Mouse (Mus musculus): ENCODE measurements around the gene Gm11985. TPM values are rescaled to one million over a fixed set of nuclear protein-coding genes. Genes with fewer than 3 reads are reported as not detected.
"Not testable (repeated sequence)": the region's sequence is repeated elsewhere in the genome, so short reads cannot be mapped to it uniquely, and the experiment has no call there.

Gene Gm11985
- total RNA-seq (2017), result not detected in 2 replicates

DNA sequence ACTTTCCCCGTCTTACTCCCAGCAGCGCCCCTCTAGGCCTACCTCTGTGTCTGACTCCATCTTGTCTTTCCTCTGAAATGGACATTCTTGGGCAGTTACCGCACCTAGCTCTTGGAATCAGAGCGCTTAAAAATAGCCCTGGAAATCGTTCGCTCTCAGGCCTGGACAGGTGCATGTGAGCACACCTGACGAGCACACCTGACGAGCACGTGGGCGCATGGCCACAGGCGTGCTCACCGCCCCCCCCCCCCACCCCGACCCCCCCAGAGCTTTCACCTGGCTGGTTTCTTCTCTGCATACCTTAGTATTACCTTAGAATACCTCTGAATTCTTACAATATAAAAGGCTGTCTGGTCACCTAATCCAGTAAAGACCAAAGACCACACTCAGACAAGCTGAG, at the start of gene Gm11985:
Gene Gm11985, minus strand, starts transcription at position 101 of the 400 bp plus-strand sequence.
- ATAC-seq (replicated peaks; ENCODE audit: low read depth, poor library complexity, severe bottlenecking), result no peak

DNA sequence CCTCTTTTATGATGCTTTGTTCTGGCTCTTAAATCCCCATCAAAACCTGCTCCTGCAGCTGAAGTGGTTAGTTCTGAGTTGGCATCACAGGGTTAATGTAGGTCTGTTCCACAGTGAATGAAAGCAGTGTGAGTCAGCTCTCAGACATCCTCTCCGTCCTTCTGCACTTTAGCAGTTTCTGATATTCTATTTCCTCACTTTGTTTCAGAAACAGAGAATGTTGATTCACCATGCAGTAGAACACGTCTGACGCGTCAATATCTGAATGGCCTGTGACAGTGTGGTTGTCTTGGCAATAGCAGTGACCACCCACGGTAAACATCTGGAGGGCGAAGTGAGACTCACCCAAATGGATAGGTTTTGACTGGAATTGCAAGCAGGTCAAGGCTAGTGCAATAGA, 49.3 kb upstream of the Gm11985 start:
- ATAC-seq (replicated peaks; ENCODE audit: low read depth, poor library complexity, severe bottlenecking), result no peak

DNA sequence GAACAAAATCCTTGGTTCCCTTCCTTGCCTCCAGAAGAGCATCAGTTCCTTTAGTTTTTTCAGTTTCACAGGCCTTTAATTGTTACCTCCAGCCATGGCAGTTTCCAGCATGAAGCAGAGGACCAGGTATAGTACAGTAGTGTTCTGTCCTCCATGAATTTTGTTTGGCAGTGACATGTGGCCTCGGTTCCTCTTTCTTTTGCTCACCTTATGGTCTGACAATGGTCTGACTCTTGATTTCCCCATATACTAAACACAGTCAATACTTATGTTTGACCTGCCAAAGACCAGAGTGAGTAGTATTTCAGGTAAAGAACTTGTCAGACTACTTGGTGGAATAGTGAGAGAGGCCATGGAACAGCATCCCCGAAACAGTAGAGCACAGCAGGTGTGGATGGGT, 48.4 kb upstream of the Gm11985 start:
- ATAC-seq (replicated peaks; ENCODE audit: low read depth, poor library complexity, severe bottlenecking), result no peak

DNA sequence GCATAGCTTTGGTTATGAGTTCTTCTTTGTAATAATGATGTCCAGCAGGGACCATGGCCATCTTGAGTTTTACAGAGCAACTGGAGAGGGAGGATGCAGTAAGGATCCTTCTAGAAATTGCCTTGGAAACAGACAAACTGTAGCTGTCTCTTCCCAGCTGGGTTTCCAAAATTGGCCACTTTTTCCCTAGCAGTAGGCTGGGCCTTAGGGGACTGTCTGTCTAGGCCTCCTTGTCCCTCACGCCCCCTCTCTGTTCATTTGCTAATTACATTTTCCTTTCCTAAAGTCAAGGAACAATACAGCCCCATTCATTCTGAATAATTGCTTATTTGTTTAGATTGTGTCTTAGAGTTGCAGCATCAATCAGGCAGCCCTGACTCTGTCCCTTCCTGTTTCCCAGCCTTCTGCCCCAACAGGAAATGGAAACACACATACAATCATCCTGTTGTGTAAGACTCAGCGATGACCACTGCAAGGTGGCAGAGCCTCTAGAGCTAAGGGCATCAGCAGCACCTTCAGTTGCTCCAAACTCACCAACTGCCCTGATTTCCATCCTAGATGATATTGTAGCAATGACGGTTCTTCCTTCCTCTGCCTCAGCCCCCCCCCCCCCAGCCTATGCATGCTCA, 46.7 kb upstream of the Gm11985 start:
- ATAC-seq (replicated peaks; ENCODE audit: low read depth, poor library complexity, severe bottlenecking), result no peak

DNA sequence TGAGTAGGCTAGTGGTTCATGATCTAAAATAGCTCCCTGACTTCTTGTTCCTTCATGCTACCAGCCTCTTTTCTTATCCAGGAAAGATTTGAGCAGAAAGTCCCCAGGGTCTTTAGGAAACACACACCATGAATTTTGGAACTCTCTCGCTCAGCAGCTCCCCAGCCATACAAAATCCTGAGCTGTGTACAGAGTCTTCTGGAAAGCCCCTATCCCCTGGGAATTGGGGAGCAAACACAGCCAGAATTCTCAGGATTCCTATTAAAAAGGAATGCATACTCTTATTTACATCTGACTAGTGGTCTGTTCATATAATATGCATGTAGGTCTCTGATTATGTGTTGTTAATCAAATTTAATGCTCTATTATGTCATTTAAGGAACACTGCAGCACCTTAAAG, 46.1 kb upstream of the Gm11985 start:
- ATAC-seq (replicated peaks; ENCODE audit: low read depth, poor library complexity, severe bottlenecking), result no peak

DNA sequence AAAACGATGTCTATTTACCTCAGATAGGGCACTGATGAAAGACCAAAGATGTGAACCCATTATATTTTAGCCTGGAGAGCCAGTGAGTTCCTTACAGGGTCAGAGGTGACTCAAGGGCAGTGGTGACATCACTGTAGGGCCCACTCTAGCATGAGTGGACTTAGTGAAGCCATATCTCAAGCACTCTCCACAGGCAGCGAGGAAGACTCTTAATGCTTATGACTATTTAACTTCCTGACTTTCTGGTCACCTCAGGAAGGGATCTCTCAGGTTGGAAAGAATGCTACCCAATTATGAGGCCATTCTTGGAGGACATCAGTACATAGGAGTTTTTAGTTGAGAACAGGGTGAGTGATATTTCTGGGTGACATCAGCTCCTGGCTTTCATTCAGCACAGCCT, 45.0 kb upstream of the Gm11985 start:
- no peak for ATAC-seq (replicated peaks; ENCODE audit: low read depth, poor library complexity, severe bottlenecking)

DNA sequence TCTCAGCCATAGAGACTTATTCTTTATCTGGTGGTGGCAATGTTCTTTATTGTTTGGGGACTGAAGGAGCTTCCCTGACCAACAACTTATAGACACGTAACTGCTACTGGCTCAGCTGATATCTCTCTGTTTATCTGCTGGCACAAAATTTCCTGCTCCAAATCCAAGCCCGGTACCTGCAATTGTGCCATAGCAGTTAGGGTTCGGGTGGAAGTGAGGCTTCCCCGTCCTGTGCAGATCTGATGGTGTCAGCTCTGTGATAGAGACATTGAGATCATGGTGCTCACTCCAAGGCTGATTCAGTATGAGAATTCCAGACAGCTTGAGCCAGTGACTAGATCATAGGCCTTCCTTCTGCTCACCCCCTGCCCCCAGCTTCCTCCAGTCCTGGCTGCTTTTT, 43.6 kb upstream of the Gm11985 start:
- no peak for ATAC-seq (replicated peaks; ENCODE audit: low read depth, poor library complexity, severe bottlenecking)

DNA sequence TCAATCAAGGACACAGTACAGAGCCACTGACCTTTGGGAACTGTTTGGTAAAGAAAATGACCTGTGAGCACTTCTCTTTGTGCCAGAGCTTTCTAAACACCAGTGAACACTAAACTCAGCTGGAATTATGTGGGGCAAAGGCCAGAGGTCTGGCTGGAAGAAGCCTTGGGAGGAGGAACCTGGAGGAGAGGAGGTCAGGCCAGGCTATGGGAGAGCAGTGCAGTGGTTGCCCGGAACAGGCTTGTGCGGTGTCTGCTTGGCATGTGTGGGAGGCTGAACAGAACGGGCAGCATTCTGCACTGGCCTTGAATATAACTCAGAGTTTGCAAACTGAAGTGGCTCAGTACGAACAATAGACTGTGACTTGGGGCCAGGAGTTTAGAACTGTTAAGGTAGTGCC, 41.6 kb upstream of the Gm11985 start:
- no peak for ATAC-seq (replicated peaks; ENCODE audit: low read depth, poor library complexity, severe bottlenecking)

DNA sequence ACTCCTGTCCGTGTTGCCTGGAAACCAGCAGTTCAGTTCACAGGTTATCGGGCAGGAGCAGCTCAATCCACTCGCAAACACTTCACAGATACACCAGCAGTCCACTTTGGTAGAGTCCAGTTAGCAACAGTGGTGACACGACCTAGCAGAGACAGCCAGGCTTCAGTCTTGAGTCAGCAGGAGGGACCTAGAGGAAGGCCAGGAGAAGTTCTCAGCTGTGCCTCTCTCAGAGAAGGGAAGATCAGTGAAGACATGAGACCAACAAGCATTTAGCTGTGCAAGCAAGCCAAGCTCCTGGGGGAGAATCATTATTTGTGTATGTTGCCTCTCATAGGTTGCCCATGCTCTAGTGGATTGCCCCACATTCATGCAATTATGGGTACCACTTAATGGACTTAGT, 39.7 kb upstream of the Gm11985 start:
- ATAC-seq (replicated peaks; ENCODE audit: low read depth, poor library complexity, severe bottlenecking), result no peak

DNA sequence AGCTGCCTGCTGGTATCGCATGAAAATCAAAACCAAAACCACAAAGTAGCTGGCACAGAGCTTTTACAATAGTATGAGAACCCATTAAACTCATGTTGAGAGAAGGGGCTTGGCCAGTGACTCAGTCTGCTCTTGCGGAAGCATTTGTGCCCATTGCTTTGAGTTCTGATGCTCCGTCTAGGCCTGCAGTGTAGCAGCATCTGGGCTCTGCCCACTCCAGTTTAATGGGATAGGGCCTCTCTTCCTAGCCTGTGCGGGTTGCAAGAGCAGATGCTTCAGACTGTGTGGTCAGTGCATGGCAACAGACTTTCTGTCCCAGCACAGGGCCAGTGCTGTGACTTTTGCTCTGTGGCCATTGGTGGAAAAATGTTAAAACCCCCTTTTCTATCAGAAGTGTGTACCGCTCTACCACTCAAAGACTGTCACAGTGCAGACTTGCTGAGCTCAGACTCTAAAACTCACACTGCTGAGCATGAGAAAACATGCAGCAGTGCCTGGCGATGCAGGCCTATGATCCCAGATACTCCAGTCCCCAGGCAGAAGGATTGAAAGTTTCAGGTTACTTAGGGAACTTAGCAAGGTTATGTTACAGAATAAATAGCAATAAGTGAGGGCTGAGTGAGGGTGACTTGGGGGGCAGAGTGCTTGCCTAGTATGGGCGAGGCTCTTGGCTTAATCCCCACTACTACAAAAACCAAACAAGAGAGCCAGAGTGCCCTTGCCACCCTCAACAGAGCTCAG, 38.6 kb upstream of the Gm11985 start:
- no peak for ATAC-seq (replicated peaks; ENCODE audit: low read depth, poor library complexity, severe bottlenecking)

DNA sequence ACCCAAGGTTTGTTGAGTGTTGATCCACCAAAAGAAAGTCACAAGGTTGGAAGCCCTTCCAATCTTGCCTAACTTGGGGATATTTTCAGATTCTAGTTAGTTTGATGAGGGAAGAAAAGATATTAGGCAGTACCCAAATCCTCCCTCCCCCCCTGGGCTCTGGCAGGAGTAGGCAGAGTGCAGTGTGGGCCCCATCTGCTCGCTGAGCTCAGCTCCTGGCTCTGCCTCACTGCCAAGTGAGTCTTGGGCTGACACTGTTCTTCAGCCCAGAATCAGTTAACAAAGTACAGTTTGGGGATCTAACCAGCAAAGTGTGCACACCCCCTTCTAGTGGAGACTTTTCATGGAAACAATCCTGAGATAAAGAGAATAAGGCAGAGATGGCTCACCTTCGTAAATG, 37.8 kb upstream of the Gm11985 start:
- no peak for ATAC-seq (replicated peaks; ENCODE audit: low read depth, poor library complexity, severe bottlenecking)

DNA sequence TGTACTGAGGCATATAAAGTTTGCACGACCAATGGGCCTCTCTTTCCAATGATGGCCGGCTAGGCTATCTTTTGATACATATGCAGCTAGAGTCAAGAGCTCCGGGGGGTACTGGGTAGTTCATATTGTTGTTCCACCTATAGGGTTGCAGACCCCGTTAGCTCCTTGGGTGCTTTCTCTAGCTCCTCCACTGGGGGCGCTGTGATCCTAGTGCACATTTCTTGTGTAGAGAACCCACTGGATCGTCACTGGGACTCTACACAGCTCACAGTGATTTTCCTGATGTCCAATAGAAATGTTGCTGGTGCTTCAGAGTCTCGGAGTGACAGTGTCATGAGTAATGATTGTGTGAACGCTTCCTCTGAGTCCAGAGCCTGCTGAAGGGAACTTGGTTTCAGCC, 33.5 kb upstream of the Gm11985 start:
- not testable (repeated sequence) for ATAC-seq (replicated peaks; ENCODE audit: low read depth, poor library complexity, severe bottlenecking)

DNA sequence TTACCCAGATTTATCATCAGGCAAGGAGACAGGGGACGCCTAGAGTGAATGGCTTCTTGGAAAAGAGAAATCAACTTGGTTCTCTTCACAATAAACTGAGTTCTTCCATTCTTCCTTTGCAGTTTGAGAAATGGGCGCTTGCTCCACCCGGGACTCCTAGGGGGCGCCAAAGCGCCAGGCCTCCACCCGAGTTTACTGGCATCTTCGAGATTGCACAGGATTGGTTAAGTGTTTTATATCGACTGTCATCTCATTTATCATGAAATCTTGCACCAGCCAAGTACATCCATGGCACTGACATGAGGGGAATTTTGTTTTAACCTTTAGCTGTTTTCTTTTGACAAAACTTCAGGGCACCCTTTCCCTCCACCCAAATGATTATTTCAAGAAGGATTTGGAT, 27.3 kb upstream of the Gm11985 start:
- no peak for ATAC-seq (replicated peaks; ENCODE audit: low read depth, poor library complexity, severe bottlenecking)

DNA sequence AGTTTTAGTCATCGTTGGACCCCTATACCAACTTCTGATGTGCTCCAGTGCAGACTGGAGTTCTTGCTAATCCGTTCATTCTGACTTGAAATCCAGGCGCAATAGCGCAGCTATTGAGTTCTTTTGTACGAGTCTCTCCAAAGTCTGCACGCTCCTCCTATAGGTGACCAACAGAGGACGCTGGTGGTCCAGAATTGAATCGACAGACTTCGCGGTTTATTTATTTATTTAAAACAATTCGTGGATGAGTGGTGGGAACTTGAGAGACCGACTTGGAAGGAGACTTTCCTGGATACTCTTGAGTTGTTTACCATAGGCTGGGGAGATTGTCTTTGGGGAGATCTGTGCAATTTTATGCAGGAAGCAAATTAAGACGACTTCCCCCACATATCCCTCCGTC, 26.4 kb upstream of the Gm11985 start:
- ATAC-seq (replicated peaks; ENCODE audit: low read depth, poor library complexity, severe bottlenecking), result no peak

DNA sequence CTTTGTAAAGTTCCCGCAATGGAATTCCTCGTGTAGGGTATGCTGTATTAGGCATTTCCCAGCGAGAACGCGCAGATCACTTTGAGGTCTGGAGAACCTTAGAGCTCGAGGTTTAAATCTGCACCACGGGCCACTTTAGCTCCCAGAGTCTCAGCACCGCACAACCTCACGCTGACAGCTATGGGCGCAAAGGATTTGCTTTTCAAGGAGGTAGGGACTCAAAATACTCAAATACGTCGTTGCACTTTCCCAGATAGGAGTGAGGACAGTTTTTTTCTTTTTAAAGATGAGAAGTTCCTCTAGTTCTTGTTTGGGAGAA, 25.9 kb upstream of the Gm11985 start:
- no peak for ATAC-seq (replicated peaks; ENCODE audit: low read depth, poor library complexity, severe bottlenecking)

DNA sequence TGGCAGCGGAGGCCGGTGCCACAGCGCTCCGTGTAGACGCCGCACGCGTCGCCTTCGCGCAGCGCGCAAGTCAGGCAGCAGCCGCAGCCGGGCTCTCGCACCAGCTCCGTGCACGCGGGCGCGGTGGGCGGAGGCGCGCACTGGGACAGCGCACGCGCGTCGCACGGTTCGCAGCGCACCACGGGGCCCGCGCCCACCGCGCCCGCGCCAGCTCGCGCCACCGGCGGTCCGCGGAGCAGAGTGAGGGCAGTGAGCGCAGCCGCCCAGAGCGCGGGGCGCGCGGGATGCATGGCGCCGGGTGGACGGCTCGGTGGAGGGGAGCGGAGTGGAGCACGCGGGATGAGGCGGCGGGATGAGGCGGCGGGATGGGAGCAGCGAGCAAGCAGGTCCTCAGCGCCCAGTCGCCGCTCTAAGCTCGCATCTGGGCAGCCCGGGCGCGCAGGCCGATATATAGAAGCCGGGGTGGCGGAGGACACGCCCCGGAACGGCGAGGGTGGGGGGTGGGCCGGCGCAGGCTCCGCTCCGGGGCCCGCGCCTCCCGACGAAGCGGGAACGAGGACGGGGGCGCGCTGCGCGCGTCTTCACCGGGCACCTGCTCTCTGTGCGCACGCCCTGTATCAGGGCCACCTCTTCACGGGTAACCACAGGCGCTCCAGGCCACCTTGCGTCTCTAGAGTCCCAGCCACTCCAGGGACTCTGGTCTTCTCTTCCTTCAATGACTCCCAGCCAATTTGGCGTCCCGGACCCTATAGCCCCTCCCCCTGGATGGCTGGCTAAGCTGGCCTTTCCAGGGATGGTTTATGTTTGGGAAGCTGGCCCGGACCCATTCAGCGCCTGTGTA, 25.4 kb upstream of the Gm11985 start, which contains the start of gene Igfbp3:
Gene Igfbp3, minus strand, starts transcription at position 423 of the 841 bp plus-strand sequence.
- 0 out of 2 replicates have a peak, but pooled peaks have one; percentile 5 for ATAC-seq (replicated peaks; ENCODE audit: low read depth, poor library complexity, severe bottlenecking)

DNA sequence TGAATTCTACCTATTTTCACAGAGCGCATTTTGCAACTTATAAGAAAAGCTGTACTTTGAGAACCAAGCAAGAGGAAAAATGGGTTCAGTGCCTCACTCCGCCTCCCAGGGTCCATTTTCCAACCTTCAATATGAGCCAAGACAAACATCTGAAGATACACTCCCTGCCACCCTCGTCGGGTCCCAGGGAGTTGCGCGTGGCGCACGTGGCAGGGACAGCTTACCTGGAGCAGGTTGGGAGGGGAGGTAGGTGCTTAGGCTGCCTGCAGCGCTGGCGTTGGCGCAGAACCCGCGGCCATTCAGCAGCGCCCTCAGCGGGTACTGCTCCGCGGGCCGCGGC, 24.8 kb upstream of the Gm11985 start:
- no peak for ATAC-seq (replicated peaks; ENCODE audit: low read depth, poor library complexity, severe bottlenecking)

DNA sequence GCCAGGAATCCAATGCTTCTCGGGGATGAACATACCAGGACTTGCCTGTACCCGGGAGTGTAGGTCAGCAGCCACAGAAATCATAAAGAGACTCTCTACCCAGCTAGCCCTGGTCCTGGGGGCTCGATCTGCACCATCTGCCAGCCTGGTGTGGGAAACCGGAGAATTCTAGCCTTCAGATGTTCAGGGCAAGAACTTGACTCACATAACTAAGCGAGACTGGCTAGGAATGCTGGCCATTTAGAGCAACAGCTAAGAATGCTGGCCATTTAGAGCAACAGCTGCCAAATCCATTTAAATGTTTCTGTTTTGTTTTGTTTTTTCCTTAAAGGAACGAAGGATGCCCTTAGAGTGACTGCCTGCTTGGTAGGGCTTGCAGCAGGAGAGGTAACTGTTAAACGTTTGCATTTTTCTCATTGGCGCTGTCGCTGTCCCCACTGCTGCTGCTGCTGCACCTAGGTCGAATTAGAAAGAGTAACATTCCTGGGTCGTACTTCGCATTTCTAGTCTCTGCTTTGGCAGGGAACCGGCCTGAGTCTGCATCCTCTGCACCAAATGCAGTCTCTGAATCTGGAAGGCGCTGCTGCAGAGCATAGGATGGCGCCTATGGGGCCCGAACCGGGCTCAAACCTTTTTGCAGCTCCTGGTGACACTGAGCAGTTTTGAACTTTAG, 23.9 kb upstream of the Gm11985 start:
- ATAC-seq (replicated peaks; ENCODE audit: low read depth, poor library complexity, severe bottlenecking), result no peak

DNA sequence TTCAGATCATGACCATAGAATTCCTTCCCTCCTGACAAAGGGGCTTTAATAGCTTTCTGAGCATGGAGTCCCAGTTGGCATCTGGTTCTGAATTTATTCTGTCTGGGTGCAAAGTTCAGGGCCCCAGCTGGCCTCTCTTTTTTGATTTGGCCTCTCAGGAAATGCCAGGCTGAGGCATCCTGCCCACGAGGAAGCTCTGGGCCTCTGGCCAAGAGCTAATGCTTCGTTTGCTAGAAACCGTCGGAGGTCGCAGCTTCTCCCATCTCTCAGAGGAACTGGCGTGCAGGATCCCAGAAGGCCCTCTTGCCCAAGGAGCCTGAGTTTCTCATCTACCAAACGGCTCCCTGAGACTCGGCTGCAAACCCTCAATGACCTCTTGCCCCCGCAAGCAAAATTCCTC, 22.8 kb upstream of the Gm11985 start:
- ATAC-seq (replicated peaks; ENCODE audit: low read depth, poor library complexity, severe bottlenecking), result no peak

DNA sequence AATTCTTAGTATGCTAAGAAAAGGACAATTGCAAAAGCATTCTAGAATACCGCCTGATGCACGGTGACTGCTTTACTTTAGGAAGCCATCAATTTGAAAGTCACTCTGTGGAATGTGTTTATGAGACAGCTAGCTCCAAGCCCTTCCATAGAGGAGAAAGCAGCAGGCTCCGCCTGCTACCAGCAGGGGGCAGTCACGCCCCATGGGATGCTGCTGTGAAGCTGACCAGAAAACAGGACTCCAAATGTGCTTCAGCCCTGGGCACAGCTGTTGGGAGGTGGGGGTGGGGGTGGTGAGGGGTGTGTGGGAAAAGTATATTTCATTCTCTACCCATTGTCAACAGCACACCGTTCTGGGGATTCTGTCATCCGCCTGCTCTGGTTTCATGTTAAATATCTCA, 22.0 kb upstream of the Gm11985 start:
- ATAC-seq (replicated peaks; ENCODE audit: low read depth, poor library complexity, severe bottlenecking), result peak; percentile 66; the same call in 1 of the 2 replicates

DNA sequence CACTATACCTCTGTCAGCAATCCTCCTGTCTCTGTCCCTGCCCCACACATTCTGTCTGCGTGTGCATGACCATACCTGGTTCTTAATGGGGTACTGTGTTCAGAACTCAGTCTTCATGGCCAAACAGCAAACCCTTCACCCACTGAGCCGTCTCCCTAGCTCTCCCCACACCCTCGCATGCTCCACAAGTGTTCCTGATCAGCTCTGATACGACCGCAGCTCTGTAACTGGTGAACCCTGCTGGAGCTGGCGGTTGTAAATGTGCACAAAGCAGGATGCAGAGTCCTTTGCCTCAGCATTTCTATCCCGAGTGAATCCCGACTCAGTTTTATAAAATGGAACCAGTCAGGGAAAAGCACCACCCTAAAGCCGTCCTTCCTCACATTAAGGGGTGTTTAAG, 15.5 kb upstream of the Gm11985 start:
- no peak for ATAC-seq (replicated peaks; ENCODE audit: low read depth, poor library complexity, severe bottlenecking)

Data from common myeloid progenitor, adult 5-6 weeks (primary cell).